Mouse (Mus musculus) intestine, embryonic 16.5 days (tissue): Measurements from ENCODE around the gene Nemf. TPM values are rescaled to one million over a fixed set of nuclear protein-coding genes. Genes with fewer than 3 reads are reported as not detected.

ENCODE experiments used
- ATAC-seq: fragments of 200-750 bp; cut with Nextera tagmentation; 2 replicates; pipeline ENCODE4 v1.8.0; 2017; ENCODE audit warnings: moderate TSS enrichment, moderate library complexity
- H3K27ac ChIP-seq: fragments of 300-500 bp; sonication (generic); 2 replicates; pipeline ENCODE4 v1.5.1; 2014; ENCODE audit warnings: mild to moderate bottlenecking, low read length
- H3K27me3 ChIP-seq: fragments of 300-500 bp; sonication (generic); replicated peaks from 2 replicates; pipeline ENCODE4 v1.6.1; 2014; ENCODE audit warnings: low read length, control low read depth, mixed read lengths; ENCODE audit not compliant: control insufficient read depth, insufficient read depth
- H3K36me3 ChIP-seq: fragments of 300-500 bp; sonication (generic); 2 replicates; pipeline ENCODE4 v1.6.1; 2014; ENCODE audit warnings: low read length, control low read depth; ENCODE audit not compliant: control insufficient read depth, insufficient read depth
- H3K4me1 ChIP-seq: fragments of 300-500 bp; sonication (generic); 2 replicates; pipeline ENCODE4 v1.6.1; 2014; ENCODE audit warnings: low read length, control low read depth, mixed read lengths; ENCODE audit not compliant: control insufficient read depth, insufficient read depth
- H3K4me2 ChIP-seq: fragments of 300-500 bp; sonication (generic); 2 replicates; pipeline ENCODE4 v1.6.1; 2014; ENCODE audit warnings: low read depth, low read length, control low read depth
- H3K4me3 ChIP-seq: fragments of 300-500 bp; sonication (generic); 2 replicates; pipeline ENCODE4 v1.5.1; 2014; ENCODE audit warnings: mild to moderate bottlenecking, low read length
- H3K9ac ChIP-seq: fragments of 300-500 bp; sonication (generic); 2 replicates; pipeline ENCODE4 v1.6.1; 2014; ENCODE audit warnings: low read depth, low read length
- H3K9me3 ChIP-seq: fragments of 300-500 bp; sonication (generic); 2 replicates; pipeline ENCODE4 v1.6.1; 2016; ENCODE audit warnings: low read length, control low read depth; ENCODE audit not compliant: control insufficient read depth
- WGBS: fragments of 180-500 bp; shearing (Covaris S2); extraction: QIAGEN DNeasy Blood & Tissue Kit; methylation state at CpG from one replicate; pipeline ENCODE4 v1.1.7; 2014; 5-methylcytosine and 5-hydroxymethylcytosine counted together
- polyA plus RNA-seq: library from polyadenylated mRNA; unstranded; fragments of >200 nt; fragmentation: Nextera tagmentation; extraction: Ambion mirVana; gene quantifications from 2 replicates; pipeline ENCODE4 v1.2.1, GENCODE M21; 2015

Gene Nemf
- polyA plus RNA-seq, 1 experiment from 2014 or later = 66.2 TPM

- ATAC-seq = peak; percentile 43; the same call in 1 of the 2 replicates
- Histone ChIP-seq H3K9ac (no peak overlapping the region), H3K4me3 (no peak overlapping the region), H3K27ac (no peak overlapping the region), H3K36me3 (peaks cover 14% of the 10 kb centered on the region), H3K9me3 (no peaks in the 10 kb centered on the region), H3K4me1 (peaks cover 13% of the 10 kb centered on the region), H3K4me2 (0 out of 2 replicates have a peak overlapping the region, but pooled peaks have one; percentile 11), H3K27me3 (no peaks in the 10 kb centered on the region)
- WGBS = 44% methylated on average over 12 of the region's 12 CpGs
Measured at GRCm38 (mm10) chr12:69299231-69299630, 57.7 kb downstream of the Nemf start.

- Histone ChIP-seq H3K4me3 (no peak overlapping the region), H3K27me3 (no peaks in the 10 kb centered on the region), H3K27ac (no peak overlapping the region), H3K4me1 (peaks cover 13% of the 10 kb centered on the region), H3K9me3 (no peaks in the 10 kb centered on the region), H3K4me2 (peak overlapping the region; percentile 66; the same call in 1 of the 2 replicates), H3K9ac (no peak overlapping the region), H3K36me3 (peaks cover 10% of the 10 kb centered on the region)
- WGBS = 90% methylated on average over 4 of the region's 4 CpGs
- no peak for ATAC-seq
Measured at GRCm38 (mm10) chr12:69298281-69298680, 58.7 kb downstream of the Nemf start.

- Histone ChIP-seq H3K4me2 (peak overlapping the region; percentile 66), H3K4me1 (peaks cover 13% of the 10 kb centered on the region), H3K36me3 (peaks cover 10% of the 10 kb centered on the region), H3K9ac (peak overlapping the region; percentile 92), H3K9me3 (no peaks in the 10 kb centered on the region), H3K27ac (peak overlapping the region; percentile 96), H3K27me3 (no peaks in the 10 kb centered on the region), H3K4me3 (peak overlapping the region; percentile 80)
- WGBS = 14% methylated on average over 20 of the region's 20 CpGs
- ATAC-seq = peak; percentile 14
Measured at GRCm38 (mm10) chr12:69297411-69298150, 59.4 kb downstream of the Nemf start.

- Histone ChIP-seq H3K4me1 (peaks cover 13% of the 10 kb centered on the region), H3K9me3 (no peaks in the 10 kb centered on the region), H3K4me3 (peak within 1 kb of the TSS; percentile 80), H3K9ac (peak within 1 kb of the TSS; percentile 92), H3K27me3 (no peaks in the 10 kb centered on the region), H3K4me2 (peak within 1 kb of the TSS; percentile 66), H3K36me3 (0 out of 2 replicates have a peak, but pooled peaks cover 3% of the 10 kb centered on the region), H3K27ac (peak within 1 kb of the TSS; percentile 96)
- ATAC-seq = peak; percentile 93
- WGBS = under 1% methylated on average over 89 of the region's 98 CpGs
Measured at GRCm38 (mm10) chr12:69296511-69297410, 60.2 kb downstream of the Nemf start, which contains the start of gene Klhdc2. Gene Klhdc2 (plus strand): TSS chr12:69296681.

GRCm38 (mm10) chr12:69295651-69296050 lies 61.3 kb downstream of the Nemf start:
- WGBS = 81% methylated on average over 4 of the region's 4 CpGs

GRCm38 (mm10) chr12:69294936-69295335 lies 62.0 kb downstream of the Nemf start:
- no peaks in the 10 kb centered on the region for H3K27me3 ChIP-seq
- no peak overlapping the region for H3K27ac ChIP-seq
- no peak overlapping the region for H3K4me2 ChIP-seq
- 78% methylated on average over 2 of the region's 2 CpGs for WGBS
- H3K36me3 ChIP-seq = no peaks in the 10 kb centered on the region
- no peak for ATAC-seq
- no peaks in the 10 kb centered on the region for H3K9me3 ChIP-seq
- peaks cover 13% of the 10 kb centered on the region for H3K4me1 ChIP-seq
- H3K4me3 ChIP-seq = no peak overlapping the region
- H3K9ac ChIP-seq = no peak overlapping the region

More at GRCm38 (mm10) chr12:69295651-69296050, 61.3 kb downstream of the Nemf start:
- Histone ChIP-seq H3K4me3 (no peak overlapping the region), H3K4me2 (no peak overlapping the region), H3K36me3 (no peaks in the 10 kb centered on the region), H3K9ac (0 out of 2 replicates have a peak overlapping the region, but pooled peaks have one; percentile 92), H3K9me3 (no peaks in the 10 kb centered on the region), H3K4me1 (peaks cover 13% of the 10 kb centered on the region), H3K27ac (no peak overlapping the region), H3K27me3 (no peaks in the 10 kb centered on the region)
- no peak for ATAC-seq

- Histone ChIP-seq H3K27me3 (no peaks in the 10 kb centered on the region), H3K9me3 (no peaks in the 10 kb centered on the region), H3K4me2 (no peak overlapping the region), H3K4me3 (no peak overlapping the region), H3K36me3 (no peaks in the 10 kb centered on the region), H3K4me1 (peaks cover 10% of the 10 kb centered on the region), H3K27ac (no peak overlapping the region), H3K9ac (0 out of 2 replicates have a peak overlapping the region, but pooled peaks have one; percentile 5)
- no peak for ATAC-seq
- WGBS = 62% methylated on average over 2 of the region's 2 CpGs
Measured at GRCm38 (mm10) chr12:69293815-69294214, 63.1 kb downstream of the Nemf start.

GRCm38 (mm10) chr12:69292401-69292800 lies 64.6 kb downstream of the Nemf start:
- H3K9ac ChIP-seq = no peak overlapping the region
- H3K4me1 ChIP-seq = peaks cover 4% of the 10 kb centered on the region
- H3K9me3 ChIP-seq = no peaks in the 10 kb centered on the region
- 90% methylated on average over 6 of the region's 6 CpGs for WGBS
- H3K27me3 ChIP-seq = no peaks in the 10 kb centered on the region
- H3K36me3 ChIP-seq = no peaks in the 10 kb centered on the region
- H3K4me2 ChIP-seq = no peak overlapping the region
- H3K27ac ChIP-seq = no peak overlapping the region
- no peak for ATAC-seq
- no peak overlapping the region for H3K4me3 ChIP-seq

- H3K4me1 ChIP-seq = no peaks in the 10 kb centered on the region
- H3K4me3 ChIP-seq = no peak overlapping the region
- no peak overlapping the region for H3K27ac ChIP-seq
- H3K4me2 ChIP-seq = no peak overlapping the region
- no peak for ATAC-seq
- H3K36me3 ChIP-seq = no peaks in the 10 kb centered on the region
- no peaks in the 10 kb centered on the region for H3K9me3 ChIP-seq
- H3K9ac ChIP-seq = no peak overlapping the region
- no peaks in the 10 kb centered on the region for H3K27me3 ChIP-seq
- 81% methylated on average over 9 of the region's 9 CpGs for WGBS
Measured at GRCm38 (mm10) chr12:69288699-69289098, 68.3 kb downstream of the Nemf start.
